Mouse (Mus musculus) spleen, postnatal 14 days (tissue): ENCODE measurements around the gene Foxp2.

ENCODE experiments used
- DNase-seq, 2 experiments: peaks; one replicate each; pipeline ENCODE4 v3.0.0; 2021 to 2022; ENCODE audit warnings: low spot score in 2 of 2

The Foxp2 gene

GRCm38 (mm10) chr6:14901183-14901970, at the start of gene Foxp2:
Foxp2 (plus strand) TSS chr6:14901349.
- no peak for DNase-seq

GRCm38 (mm10) chr6:14885199-14885598, 15.9 kb upstream of the Foxp2 start:
- DNase-seq = no peak

- no peak for DNase-seq
Measured at GRCm38 (mm10) chr6:14897028-14897427, 4.1 kb upstream of the Foxp2 start.

DNA sequence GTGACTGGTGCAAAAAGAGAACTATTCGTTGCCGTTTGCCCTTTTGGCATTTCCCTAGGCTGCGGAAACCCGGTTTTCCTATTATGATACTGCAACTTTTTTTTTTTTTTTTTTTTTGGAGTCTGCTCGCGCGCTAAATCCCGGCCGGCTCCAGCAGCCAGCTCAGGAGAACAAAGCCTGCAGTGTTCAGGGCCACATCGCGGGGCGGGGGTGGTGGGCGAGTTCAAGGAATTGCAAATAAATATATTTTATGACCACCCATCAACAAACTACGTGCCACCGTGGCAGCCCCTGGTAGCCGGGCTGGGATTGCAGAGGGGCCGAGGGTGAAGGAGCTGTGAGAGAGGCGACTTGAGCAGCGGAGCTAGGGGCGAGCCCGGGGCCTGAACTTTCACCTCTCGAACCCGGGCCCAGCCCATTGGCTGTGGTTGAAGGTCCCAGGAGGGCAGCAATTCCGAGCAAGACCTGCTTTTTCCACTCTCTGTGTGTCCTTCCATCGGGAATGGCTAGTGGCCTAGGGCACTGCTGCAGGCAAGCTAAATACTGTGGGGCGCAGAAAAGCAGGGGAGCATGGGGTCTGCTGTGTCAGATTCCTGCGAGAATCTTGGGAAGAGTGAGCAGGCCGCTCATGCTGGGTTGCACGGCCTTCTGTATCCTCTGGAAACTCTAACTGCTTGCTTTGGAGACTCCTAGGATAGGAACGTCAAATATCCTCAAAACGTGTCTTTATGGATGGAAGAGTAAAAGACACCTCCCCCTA, 2.9 kb upstream of the Foxp2 start:
- DNase-seq = no peak

DNA sequence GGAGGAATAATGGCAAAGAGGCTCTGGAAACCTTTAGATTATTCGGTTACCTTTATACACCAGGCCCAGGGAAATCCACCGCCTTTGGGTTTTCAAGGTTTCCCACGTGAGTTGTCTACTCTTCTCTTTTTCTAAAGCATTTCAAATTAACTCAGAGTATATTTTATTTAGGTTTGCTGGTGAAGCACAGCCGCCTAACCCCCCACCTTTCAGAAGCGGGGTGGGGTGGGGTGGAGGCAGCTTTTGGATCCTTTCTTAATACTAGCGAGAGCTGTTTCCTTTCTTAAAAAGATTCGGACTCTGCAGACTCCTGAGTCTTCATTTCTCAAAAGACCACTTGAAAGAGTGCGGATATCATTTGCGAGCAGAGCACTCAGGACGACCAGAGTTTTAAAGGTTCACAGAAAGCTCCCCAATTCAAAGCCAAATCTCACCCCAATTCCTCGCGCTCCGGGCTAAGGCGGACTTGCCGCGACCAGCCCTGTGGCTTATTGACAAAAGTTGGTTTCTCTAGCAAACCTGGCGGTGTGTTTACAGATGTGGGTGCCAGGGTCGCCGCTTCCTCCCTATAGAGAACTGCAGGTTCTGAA, 2.0 kb upstream of the Foxp2 start:
- no peak for DNase-seq

GRCm38 (mm10) chr6:14899936-14900578, 1.1 kb upstream of the Foxp2 start:
- no peak for DNase-seq

DNA sequence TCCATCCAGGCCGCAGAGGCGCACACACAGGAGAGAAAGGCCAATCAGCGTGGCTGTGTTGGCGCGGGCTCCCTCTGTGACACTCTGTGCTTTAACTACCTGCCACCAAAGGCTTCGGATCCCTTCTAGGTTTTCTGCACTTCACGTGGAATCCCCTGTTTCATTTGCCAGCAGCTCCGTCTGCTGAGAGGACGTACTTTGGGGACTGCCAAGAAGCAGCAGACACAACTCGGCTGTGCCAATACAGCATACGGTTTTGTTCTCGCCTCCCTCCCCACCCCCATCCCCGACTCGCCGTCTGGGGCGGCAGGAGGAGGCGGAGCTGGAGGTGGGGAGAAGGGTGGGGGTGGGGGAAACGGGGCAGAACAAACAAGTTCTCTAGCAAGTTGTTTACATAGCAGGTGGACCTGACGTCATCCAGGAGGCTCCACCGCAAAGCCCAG, 549 bp upstream of the Foxp2 start:
- DNase-seq = no peak

DNA sequence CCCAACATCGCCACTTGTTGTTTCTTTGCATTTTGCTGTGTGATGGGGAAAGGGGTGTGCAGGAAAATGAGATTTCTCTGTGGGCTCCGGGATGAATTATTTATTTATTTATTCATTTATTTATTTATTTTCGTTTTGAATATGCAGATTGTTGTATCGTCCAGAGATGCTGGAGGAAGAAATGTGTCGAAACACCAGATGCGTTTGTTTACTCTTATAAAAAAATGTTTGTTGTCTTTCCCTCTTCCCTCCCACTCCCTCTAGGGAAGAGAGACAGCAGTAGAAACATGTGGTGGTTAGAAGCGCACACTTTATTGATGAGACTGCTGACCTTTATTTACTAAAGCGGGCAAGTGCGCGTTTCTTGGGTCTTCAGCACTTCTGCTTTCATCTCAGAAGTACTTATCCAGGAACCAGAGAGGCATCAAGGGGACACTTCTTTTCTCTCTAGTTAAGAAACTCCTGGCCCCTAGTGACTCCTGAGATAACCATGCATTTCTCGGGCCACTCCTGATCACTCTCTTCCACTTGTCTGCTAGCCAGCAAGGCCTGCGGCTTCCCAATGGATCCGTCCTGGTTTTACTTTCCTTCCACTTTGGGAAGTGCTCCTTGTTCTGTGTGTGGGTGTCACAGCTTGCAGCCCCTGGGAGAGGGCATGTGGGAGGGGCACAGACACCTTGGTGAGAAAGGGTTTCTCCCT, 972 bp downstream of the Foxp2 start:
- no peak for DNase-seq

DNA sequence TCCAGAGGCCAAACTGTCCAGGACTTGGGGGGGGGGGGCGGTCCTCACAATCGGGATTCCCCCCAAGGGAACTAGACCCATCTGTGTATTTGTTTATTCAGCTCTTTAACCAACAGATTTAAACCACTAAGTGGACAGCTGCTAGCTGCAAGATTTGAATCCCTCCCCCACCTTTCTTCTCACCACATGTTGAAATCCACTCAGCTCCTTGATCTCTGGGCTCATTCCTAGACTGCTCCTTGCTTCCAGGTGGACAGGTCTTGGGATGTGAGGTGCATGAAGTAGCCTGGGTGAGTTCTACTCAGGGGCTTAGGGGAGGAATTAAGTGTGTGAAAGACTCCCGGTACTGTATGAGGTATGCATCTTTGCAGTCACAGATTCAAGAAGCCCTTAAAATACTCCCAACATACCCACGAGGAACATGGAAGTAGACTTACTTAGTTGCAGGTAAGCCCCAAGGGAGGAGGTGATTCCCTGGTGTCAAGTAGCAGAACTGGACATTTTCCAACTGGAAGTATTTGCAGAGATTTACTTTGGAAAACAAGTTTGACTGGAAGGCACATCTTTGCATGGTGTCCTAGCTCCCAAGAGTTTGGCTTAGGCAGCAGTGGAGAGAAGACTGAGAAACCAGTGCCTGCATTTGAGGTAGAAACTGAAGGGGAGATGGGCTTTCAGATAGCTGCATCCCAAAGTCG, 2.3 kb downstream of the Foxp2 start:
- DNase-seq = no peak

DNA sequence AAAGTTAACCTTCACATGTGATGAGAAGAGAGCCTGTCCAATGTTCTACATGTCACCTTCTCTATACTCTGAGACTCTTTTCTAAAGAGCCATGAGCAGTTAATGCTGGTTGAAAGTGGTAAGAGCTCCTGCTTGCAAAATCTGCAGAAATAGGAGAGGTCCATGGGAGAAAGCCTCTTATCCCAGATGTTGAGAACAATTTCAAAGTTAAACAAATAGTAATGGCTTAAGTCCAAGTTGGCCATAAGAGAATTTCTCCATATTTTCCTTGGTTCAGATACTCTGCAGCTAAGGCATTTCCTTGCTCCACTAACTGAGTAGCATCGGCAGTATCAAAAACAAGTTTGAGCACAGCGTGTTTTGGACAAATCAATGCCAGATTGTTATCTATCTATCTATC, 13.9 kb downstream of the Foxp2 start:
- DNase-seq = no peak

DNA sequence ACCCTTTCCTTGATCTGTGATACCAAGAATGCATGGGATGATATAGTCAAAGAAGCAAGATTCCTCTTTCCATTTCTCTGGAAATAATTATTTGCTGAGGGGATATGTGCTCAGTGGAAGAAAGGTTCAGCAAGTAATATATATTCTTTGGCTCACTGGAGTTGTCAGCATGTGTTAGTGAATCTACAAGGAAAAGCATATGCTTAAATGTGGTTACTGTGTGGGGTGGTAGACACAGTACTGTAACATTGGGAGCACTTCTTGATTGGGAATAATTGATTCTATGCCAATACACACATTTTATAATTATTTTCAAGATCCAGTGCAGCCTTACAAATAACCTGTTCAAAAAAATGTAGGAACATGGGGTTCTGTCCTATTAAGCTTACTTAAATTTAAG, 21.6 kb downstream of the Foxp2 start:
- no peak for DNase-seq

DNA sequence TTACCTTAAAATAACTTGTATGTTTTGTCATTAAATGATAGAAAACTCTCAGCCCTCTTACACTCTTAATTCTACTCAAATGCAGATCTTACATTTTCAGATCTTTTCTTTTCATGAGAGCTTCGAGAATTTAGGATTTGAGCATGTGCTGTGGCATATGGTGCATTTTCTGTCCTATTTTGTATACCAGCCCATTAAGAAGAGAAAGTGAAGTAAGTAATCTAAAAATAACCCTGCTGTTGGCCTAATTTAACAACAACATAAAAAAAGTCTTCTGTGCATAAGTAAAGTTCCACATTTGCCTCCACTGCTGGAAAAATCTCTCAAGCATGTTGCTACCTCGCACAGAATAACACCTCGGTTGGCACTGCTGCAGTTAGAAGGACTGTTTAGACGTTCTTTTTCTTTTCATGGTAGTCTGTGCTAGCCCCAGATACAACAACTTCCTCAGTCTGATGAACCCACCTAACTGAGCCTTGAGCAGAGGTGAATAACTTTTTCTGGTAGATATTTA, 23.9 kb downstream of the Foxp2 start:
- DNase-seq = no peak

DNA sequence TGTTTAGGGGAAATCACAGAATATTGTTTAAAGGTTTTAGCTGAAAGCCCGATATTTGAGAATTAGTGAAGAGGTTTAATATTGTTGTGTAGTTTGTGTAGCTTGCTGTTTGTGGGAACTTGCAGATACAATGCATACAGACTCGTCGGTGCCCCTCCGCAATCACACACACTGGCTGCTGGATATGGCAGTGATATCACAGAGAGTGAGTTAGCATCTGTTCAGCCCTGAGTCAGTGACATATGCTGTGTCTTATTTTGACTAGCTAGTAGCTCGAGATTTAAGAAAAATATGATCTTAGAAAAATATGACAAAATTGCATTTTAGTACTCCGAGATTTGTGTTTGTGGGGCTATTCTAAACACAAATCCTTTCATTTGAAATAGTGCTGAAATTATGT, 49.9 kb downstream of the Foxp2 start:
- DNase-seq = no peak

DNA sequence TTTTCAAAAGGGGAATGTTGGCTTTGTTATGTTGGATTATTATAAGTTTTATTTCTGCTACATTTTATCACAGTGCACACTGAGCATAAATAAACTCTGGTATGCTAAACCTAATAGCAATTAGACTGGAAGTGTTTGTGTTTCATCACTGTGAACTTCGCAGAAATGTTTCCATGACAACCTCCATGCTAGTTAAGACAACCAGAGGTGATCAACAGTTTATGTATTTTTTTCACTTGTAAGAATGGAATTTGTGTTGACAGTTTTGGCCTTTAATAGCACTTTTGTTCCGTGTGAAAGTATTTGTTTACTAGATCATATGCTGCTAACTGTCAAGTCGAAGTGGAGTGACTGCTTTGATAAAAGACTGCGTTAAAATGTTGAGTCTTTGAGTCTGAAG, 51.6 kb downstream of the Foxp2 start:
- no peak for DNase-seq

DNA sequence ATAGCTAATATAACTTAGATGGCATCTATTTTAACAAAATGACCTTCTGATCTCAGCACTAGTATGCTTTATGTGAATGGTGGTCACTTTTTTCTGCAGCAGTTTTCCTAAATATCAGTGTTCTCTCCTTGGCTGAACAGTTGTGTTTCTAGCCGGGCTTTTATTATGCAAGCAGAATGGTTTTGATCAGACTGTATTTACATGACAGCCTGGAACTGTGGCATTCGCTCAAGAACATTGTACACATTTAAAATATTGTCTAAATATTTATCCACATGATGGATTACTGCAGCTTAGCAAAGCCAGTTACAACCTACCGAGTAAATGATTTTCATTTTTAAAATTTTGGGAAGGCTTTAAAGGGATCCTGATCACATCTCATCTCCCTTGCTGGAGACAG, 75.9 kb downstream of the Foxp2 start:
- no peak for DNase-seq

DNA sequence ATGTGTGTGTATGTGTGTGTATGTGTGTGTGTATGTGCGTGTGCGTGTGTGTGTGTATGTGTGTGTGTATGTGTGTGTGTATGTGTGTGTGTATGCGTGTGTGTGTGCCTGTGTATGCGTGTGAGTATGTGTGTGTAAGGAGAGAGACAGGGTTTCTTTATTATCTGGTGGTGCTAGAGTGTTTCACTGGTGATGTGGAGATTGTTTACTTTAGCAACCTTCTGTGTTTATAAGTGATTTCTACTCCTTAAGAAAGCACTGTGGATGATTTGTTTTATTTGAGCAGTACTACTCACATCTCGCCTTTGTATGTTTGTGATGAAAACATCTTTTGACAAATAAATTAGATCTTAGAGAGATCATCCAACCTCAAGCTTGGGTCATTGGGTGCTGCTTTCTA, 77.1 kb downstream of the Foxp2 start:
- DNase-seq = no peak

- no peak for DNase-seq
Measured at GRCm38 (mm10) chr6:15008113-15008512, 107.0 kb downstream of the Foxp2 start.

GRCm38 (mm10) chr6:15028488-15028887, 127.3 kb downstream of the Foxp2 start:
- DNase-seq = no peak

DNA sequence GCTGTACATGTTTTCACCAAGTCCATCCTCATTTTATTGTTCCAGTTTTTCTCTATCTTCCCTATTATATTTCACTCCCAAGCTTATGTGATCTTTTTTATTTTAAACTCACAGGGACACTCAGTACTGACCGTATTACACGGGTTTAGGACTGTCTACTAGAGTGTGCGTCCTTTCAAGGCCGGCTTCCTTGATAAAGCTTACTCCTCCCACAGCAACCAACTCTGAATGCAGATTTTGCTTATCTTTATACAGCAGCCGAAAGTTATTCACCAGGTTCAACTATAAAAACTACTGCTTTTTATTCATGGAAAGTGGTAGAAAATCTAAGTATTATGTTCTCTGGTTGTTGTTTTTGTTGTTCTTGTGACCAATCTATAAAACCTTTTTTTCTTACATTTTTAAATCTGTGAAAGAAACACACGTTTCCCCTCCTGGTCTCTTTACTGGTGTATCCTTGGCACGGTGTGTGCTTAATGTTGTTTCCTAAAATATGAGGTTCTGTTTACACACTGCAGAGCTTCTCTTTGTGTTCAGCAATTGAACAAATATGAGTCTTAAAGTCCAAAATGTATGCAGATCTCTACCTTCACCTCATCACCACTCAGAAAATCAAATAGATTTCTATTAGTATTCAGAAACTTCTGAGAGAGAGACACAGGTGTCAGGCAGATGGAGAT, 128.4 kb downstream of the Foxp2 start:
- no peak for DNase-seq

DNA sequence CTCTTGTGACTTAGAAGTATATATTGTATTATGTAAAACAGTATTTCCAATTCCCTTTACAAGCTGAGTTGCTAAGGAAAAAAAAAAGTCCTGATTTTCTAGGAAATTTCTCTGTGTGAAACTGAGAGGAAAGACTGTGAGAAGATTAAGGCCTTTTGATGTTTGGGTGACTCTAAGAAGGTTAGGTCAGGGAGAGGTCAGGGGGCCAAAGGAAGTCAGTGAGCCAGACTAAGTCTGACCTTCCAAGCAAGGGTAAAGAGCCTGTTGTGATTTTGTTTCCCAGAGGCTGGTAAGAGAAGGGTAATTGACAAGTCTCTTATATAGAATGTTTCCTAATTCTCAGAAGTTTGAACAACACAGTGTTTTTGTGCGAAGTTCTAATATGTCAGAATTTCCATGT, 162.1 kb downstream of the Foxp2 start:
- no peak for DNase-seq
